Mouse (Mus musculus) cerebellum, adult 9-11 months (tissue): ENCODE results near the gene Gal3st4.
A peak's percentile ranks its signal among the peaks of the same experiment; 100 is the strongest.

Source experiments
- DNase-seq: peaks from one replicate; pipeline ENCODE4 v3.0.0; 2022

Gal3st4 gene

GRCm38 (mm10) chr5:138272409-138272923 lies at the start of gene Gal3st4:
Gal3st4 (minus strand) TSS chr5:138272840.
- DNase-seq, result no peak

GRCm38 (mm10) chr5:138312795-138313194 lies 40.2 kb upstream of the Gal3st4 start:
- no peak for DNase-seq

GRCm38 (mm10) chr5:138299613-138300012 lies 27.0 kb upstream of the Gal3st4 start:
- no peak for DNase-seq

GRCm38 (mm10) chr5:138294158-138294557 lies 21.5 kb upstream of the Gal3st4 start:
- no peak for DNase-seq

- DNase-seq, result no peak
Measured at GRCm38 (mm10) chr5:138291638-138292037, 19.0 kb upstream of the Gal3st4 start.

- no peak for DNase-seq
Measured at GRCm38 (mm10) chr5:138287861-138288260, 15.2 kb upstream of the Gal3st4 start.

GRCm38 (mm10) chr5:138283540-138283939 lies 10.9 kb upstream of the Gal3st4 start:
- DNase-seq, result no peak

- DNase-seq, result no peak
Measured at GRCm38 (mm10) chr5:138281798-138282197, 9.2 kb upstream of the Gal3st4 start.

- DNase-seq, result no peak
Measured at GRCm38 (mm10) chr5:138280829-138281228, 8.2 kb upstream of the Gal3st4 start.

- DNase-seq, result no peak
Measured at GRCm38 (mm10) chr5:138280425-138280768, 7.8 kb upstream of the Gal3st4 start.

- peak; percentile 58 for DNase-seq
Measured at GRCm38 (mm10) chr5:138279585-138280424, 7.2 kb upstream of the Gal3st4 start, which contains the start of the genes Gm43720, Gpc2 and Stag3. Gm43720 (minus strand) TSS chr5:138279958. Gpc2 (minus strand) TSS chr5:138280005. Stag3 (plus strand) TSS chr5:138280240.

GRCm38 (mm10) chr5:138277994-138278393 lies 5.4 kb upstream of the Gal3st4 start:
- no peak for DNase-seq

GRCm38 (mm10) chr5:138275216-138276050 lies 2.8 kb upstream of the Gal3st4 start:
- DNase-seq, result no peak

- DNase-seq, result no peak
Measured at GRCm38 (mm10) chr5:138274186-138274585, 1.5 kb upstream of the Gal3st4 start.

- no peak for DNase-seq
Measured at GRCm38 (mm10) chr5:138271232-138271631, 1.4 kb downstream of the Gal3st4 start.

GRCm38 (mm10) chr5:138268980-138269379 lies 3.7 kb downstream of the Gal3st4 start:
- DNase-seq, result no peak

- no peak for DNase-seq
Measured at GRCm38 (mm10) chr5:138267114-138267513, 5.5 kb downstream of the Gal3st4 start.

GRCm38 (mm10) chr5:138265712-138266111 lies 6.9 kb downstream of the Gal3st4 start:
- DNase-seq, result no peak

- peak; percentile 34 for DNase-seq
Measured at GRCm38 (mm10) chr5:138264207-138264578, 8.4 kb downstream of the Gal3st4 start.

- peak; percentile 92 for DNase-seq
Measured at GRCm38 (mm10) chr5:138263260-138264206, 9.1 kb downstream of the Gal3st4 start, which contains the start of gene BC037034. BC037034 (minus strand) TSS chr5:138264033.

GRCm38 (mm10) chr5:138262582-138263240 lies 9.9 kb downstream of the Gal3st4 start:
- peak; percentile 25 for DNase-seq

GRCm38 (mm10) chr5:138262001-138262400 lies 10.6 kb downstream of the Gal3st4 start:
- no peak for DNase-seq
